Mouse (Mus musculus) right cerebral cortex, adult 2 months (tissue): ENCODE data around the gene Adsl.

ENCODE experiments used
- DNase-seq, 2 experiments: peaks; one replicate each; pipeline ENCODE4 v3.0.0; 2021 to 2022; ENCODE audit warnings: low spot score in 2 of 2

Gene Adsl

GRCm38 (mm10) chr15:80941468-80942040, 6.7 kb upstream of the Adsl start:
- no peak for DNase-seq

- peak in 1 of 2 experiments; percentile 34 for DNase-seq
Observed at GRCm38 (mm10) chr15:80945851-80946250, 2.4 kb upstream of the Adsl start.

GRCm38 (mm10) chr15:80949431-80949830, 1.1 kb downstream of the Adsl start:
- DNase-seq = no peak

- DNase-seq = no peak
Observed at GRCm38 (mm10) chr15:80950055-80950454, 1.8 kb downstream of the Adsl start.

- DNase-seq = no peak
Observed at GRCm38 (mm10) chr15:80953971-80954370, 5.7 kb downstream of the Adsl start.

- DNase-seq = no peak
Observed at GRCm38 (mm10) chr15:80954861-80955260, 6.6 kb downstream of the Adsl start.

- no peak for DNase-seq
Observed at GRCm38 (mm10) chr15:80955836-80956438, 7.6 kb downstream of the Adsl start.

- no peak for DNase-seq
Observed at GRCm38 (mm10) chr15:80969371-80969770, 21.1 kb downstream of the Adsl start.

GRCm38 (mm10) chr15:80974311-80974710, 26.0 kb downstream of the Adsl start:
- no peak for DNase-seq

GRCm38 (mm10) chr15:80975666-80976065, 27.4 kb downstream of the Adsl start:
- no peak for DNase-seq

- DNase-seq = peak; percentile 85 to 88
Observed at GRCm38 (mm10) chr15:80977620-80978334, 29.5 kb downstream of the Adsl start, which contains the start of gene Sgsm3. Gene Sgsm3 (plus strand): TSS chr15:80977765.

- DNase-seq = no peak
Observed at GRCm38 (mm10) chr15:80979611-80980010, 31.3 kb downstream of the Adsl start.

GRCm38 (mm10) chr15:80981176-80981575, 32.9 kb downstream of the Adsl start:
- no peak for DNase-seq

GRCm38 (mm10) chr15:80983264-80983663, 35.0 kb downstream of the Adsl start:
- DNase-seq = no peak

GRCm38 (mm10) chr15:80988331-80988730, 40.0 kb downstream of the Adsl start:
- DNase-seq = no peak

- DNase-seq = no peak
Observed at GRCm38 (mm10) chr15:80989712-80990111, 41.4 kb downstream of the Adsl start.

- DNase-seq = no peak
Observed at GRCm38 (mm10) chr15:80994959-80995358, 46.7 kb downstream of the Adsl start.

GRCm38 (mm10) chr15:80996090-80996835, 48.0 kb downstream of the Adsl start:
- DNase-seq = no peak

- no peak for DNase-seq
Observed at GRCm38 (mm10) chr15:80997077-80997476, 48.8 kb downstream of the Adsl start.

GRCm38 (mm10) chr15:81000419-81001138, 52.3 kb downstream of the Adsl start:
- no peak for DNase-seq

GRCm38 (mm10) chr15:81006127-81006735, 57.9 kb downstream of the Adsl start:
- no peak for DNase-seq
